Mouse (Mus musculus) gastrocnemius, postnatal 14 days (tissue): Measurements from ENCODE around the gene Pla2r1. TPM values are rescaled to one million over a fixed set of nuclear protein-coding genes. Genes with fewer than 3 reads are reported as not detected.

Experiments
- DNase-seq: peaks from one replicate; pipeline ENCODE4 v3.0.0; 2021; ENCODE audit warnings: mixed read lengths
- intact Hi-C: fragments of 180-260 bp; cut with DNase I; formaldehyde crosslinking; loops from one replicate; pipeline ENCODE4 v1.15.1; 2025; ENCODE audit warnings: low total_unique reads
- total RNA-seq, 2 experiments: library from RNA; stranded (reverse); gene quantifications; 2 replicates each; pipeline ENCODE4 v1.2.3; 2021

Gene Pla2r1
- total RNA-seq, 2 experiments from 2014 or later, result 1.7 to 1.8 TPM

- intact Hi-C loops, result no loop called here
Measured at GRCm38 (mm10) chr2:60409989-60410763, 142.9 kb downstream of the Pla2r1 start.

DNA sequence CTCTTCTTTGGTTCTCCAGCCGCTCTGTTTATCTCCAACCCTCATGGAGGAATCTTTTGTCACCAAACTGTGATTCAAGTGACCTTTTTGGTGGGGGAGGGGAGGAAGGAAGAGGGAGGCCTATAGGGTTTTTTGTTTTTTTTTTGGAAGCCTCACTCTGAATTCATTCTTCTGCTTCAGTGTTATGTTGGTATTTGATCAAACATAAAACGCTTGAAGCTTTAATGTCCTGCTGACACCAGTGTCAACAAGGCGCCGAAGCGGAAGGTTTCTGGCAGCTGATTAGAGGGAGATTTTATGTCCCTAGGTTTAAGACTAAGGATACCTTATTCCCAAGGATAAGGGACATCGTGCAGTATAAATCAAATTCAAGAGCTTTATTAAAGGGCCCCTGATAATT lies 143.9 kb downstream of the Pla2r1 start:
- intact Hi-C loops, result no loop called here
- no peak for DNase-seq

More at GRCm38 (mm10) chr2:60409989-60410763, 142.9 kb downstream of the Pla2r1 start:
- no peak for DNase-seq

DNA sequence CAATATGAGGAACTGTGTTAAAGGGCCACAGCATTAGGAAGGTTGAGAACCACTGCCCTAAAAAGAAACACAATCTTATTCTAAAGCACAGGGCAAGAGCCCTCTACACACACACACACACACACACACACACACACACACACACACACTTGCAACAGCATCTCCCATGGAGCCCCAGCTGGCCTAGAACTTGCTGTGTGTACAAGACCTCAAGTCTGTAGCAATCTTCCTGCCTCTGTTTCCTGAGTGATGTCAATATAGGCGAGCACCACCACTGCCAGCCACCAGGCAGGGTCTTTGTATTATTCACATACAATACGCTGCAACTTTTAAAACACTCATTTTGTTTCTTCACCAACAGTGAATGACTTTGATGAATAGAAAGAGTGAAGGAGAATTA lies 145.7 kb downstream of the Pla2r1 start:
- intact Hi-C loops, result no loop called here
- no peak for DNase-seq

GRCm38 (mm10) chr2:60405431-60405830 lies 147.7 kb downstream of the Pla2r1 start:
- DNase-seq, result no peak
- intact Hi-C loops, result no loop called here

DNA sequence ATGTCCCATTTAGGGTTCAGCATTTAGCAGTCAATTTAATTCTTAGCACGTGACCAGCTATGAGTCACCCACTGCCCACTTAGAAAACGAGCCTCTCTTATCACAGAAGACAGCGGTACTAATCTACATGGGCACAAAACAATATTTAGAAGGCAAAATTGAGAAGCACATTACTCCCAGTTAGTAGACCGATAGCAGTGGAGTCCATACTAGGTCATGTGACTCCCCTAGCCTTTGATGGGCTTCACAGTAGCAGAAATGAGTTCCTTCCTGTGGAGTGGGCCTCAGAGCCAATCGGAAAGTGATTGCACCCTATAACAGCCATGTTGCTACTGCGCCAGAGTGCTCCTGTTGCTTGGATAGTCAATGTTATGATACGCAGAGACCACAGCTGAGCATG lies 148.3 kb downstream of the Pla2r1 start:
- DNase-seq, result no peak
- intact Hi-C loops, result no loop called here

- intact Hi-C loops, result no loop called here
- DNase-seq, result no peak
Measured at GRCm38 (mm10) chr2:60401694-60402093, 151.4 kb downstream of the Pla2r1 start.

DNA sequence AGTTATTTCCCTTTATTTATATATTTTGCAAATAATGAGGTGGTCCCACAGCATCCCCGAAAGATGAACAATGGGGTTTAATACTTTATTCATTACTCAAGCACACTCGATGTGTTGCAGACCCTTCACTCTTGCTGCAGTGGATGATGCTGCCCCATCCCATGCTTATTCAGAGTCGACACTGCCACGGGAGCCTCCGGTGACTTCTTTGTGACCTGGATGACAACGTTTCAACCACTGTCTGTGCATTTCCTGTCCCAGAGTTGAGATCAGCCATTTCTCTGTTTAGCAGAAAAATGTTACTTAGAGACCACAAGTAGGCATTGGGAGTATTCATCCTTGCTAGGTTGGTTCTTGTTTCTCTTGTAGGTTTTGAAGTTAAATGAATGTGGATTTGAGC lies 159.3 kb downstream of the Pla2r1 start:
- intact Hi-C loops, result no loop called here
- no peak for DNase-seq

- intact Hi-C loops, result no loop called here
- DNase-seq, result no peak
Measured at GRCm38 (mm10) chr2:60392286-60392685, 160.8 kb downstream of the Pla2r1 start.

DNA sequence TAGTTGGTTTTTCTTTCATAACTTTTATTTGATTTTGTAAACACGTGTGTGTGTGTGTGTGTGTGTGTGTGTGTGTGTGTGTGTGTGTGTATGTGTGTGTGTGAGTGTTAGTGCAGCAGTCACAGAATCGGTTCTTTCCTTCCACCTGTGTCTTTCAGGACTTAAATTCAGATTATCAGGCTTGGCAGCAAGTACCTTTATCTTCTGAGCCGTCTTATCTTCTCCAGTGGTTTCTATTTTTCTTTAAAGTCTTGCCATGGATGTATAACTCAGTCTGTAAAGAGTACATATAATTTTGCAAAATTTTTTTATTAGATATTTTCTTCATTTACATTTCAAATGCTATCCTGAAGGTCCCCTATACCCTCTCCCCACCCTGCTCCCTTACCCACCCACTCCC lies 165.7 kb downstream of the Pla2r1 start:
- no peak for DNase-seq
- intact Hi-C loops, result no loop called here

DNA sequence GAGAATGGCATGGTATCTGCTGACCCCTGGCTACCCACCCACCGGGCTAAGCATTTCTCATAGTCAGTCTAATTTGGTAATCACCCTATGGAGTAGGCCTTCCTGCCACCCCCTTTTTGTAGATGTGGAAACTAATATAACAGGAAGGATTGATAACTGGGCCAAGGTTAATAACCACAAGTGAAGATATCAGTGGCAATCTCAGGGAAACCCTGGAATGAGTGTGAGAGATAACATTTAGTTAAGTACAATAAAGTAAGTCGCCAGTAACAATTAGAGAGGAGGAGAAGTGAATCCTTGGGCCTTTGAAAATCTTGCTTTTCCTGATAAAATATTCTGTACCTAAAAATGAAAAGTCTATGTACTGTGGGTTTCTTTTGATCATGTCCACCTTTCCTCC lies 166.3 kb downstream of the Pla2r1 start:
- DNase-seq, result no peak
- intact Hi-C loops, result no loop called here

DNA sequence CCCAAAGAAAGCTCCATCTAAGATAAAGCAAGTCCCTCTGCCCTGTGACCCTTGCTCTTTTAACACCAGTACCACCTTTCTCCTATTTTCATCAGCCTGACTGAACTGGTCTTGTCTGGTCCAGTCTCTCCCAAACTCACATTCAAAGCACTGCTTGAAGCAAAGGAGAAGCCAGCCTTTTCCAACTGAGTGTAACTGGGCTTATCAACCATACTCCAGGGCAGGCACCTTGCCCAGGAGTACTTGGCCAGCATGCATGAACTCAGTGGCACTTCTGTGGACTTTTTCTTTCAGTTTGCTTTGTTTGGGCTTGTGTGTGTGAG lies 168.4 kb downstream of the Pla2r1 start:
- intact Hi-C loops, result no loop called here
- no peak for DNase-seq

- DNase-seq, result no peak
- intact Hi-C loops, result no loop called here
Measured at GRCm38 (mm10) chr2:60384083-60384762, 168.9 kb downstream of the Pla2r1 start.

GRCm38 (mm10) chr2:60382858-60383669 lies 170.0 kb downstream of the Pla2r1 start, which contains the start of gene Ly75:
Gene Ly75, minus strand, starts transcription at chr2:60383303.
- DNase-seq, result peak; percentile 81
- intact Hi-C loops, result no loop called here

- DNase-seq, result no peak
- intact Hi-C loops, result no loop called here
Measured at GRCm38 (mm10) chr2:60382346-60382745, 170.8 kb downstream of the Pla2r1 start.

DNA sequence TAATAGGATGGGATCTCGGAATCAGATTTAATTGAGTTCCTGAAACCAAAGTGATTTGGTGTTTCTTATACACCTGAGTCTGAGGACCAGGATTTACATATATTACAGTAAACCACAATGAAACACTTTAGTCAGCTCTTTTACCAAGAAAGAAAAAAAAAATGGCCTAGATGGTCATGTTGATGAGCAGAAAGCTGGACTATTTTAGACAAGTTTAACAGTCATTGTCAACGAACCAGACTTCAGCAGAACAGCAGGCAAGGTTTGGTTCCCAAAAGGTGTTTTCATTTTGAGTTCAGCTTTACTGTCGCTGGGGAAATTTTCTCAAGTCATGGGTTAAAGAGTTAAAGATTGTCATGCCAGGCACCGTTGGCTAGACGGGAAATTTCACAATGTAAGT lies 175.8 kb downstream of the Pla2r1 start:
- intact Hi-C loops, result no loop called here
- no peak for DNase-seq

- intact Hi-C loops, result no loop called here
- no peak for DNase-seq
Measured at GRCm38 (mm10) chr2:60375608-60376107, 177.4 kb downstream of the Pla2r1 start.

DNA sequence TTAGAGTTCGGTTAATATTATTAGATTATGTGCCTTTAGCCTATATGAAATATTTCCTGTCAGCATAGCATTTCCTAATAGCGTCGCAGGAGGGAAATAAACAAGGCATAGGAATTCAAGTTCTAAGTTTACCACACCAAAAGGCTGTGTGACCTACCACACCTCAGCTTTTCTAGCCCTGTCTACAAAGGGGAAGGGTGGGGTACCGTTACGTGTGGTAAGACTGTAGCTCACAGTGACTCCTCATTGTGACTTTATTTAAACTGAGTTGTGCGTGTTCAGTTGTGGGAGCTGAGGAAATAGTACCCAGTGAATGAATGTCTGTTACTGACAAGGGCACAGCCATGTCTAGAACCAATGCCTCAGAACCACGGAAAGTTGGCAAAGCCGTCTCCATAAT lies 178.0 kb downstream of the Pla2r1 start:
- DNase-seq, result no peak
- intact Hi-C loops, result no loop called here

GRCm38 (mm10) chr2:60370188-60370587 lies 182.9 kb downstream of the Pla2r1 start:
- no peak for DNase-seq
- intact Hi-C loops, result no loop called here

DNA sequence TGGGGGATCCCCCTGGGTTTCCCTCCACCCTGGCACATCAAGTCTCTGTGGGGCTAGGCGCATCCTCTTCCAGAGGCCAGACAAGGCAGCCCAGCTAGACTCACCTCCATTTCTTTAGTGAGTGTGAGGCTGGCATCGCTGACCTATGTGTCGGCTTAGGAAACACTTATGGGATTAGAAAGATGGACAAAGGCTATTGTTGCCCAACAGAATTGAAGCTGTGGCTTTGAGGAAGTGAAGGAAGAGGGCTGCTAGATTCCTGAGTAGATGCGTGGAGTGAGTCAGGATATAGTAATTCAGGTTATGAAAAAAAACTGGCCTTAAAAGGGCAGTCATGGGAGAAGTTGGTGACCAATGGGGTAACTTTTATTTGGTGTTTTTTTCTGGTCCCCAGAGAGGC lies 183.7 kb downstream of the Pla2r1 start:
- intact Hi-C loops, result no loop called here

GRCm38 (mm10) chr2:60367871-60368270 lies 185.2 kb downstream of the Pla2r1 start:
- intact Hi-C loops, result no loop called here
- DNase-seq, result no peak

More for the DNA sequence above, 183.7 kb downstream of the Pla2r1 start:
- no peak for DNase-seq
